Mouse (Mus musculus) erythroblast, adult 5-6 weeks (primary cell): ENCODE measurements around the gene Gm49425. TPM values are rescaled to one million over a fixed set of nuclear protein-coding genes. Genes with fewer than 3 reads are reported as not detected.

Experiments used
- ATAC-seq: replicated peaks from 2 replicates; pipeline ENCODE4 v1.8.0; 2016; ENCODE audit warnings: moderate number of reproducible peaks, mild to moderate bottlenecking, moderate TSS enrichment, inconsistent platforms; ENCODE audit not compliant: poor library complexity, low FRiP score, severe bottlenecking
- total RNA-seq, 2 experiments: library from RNA; stranded (forward) in 1 of 2; stranded (reverse) in 1 of 2; fragments of 150-400 nt in 1 of 2; fragments of 200-764, 138-1000 nt in 1 of 2; gene quantifications; 2 replicates each; pipeline versions ENCODE4 v1.2.3 to v1.2.4; 2015 to 2017; ENCODE audit warnings: low replicate concordance in 2 of 2

Gm49425 gene
- total RNA-seq, 2 experiments from 2014 or later: not detected

DNA sequence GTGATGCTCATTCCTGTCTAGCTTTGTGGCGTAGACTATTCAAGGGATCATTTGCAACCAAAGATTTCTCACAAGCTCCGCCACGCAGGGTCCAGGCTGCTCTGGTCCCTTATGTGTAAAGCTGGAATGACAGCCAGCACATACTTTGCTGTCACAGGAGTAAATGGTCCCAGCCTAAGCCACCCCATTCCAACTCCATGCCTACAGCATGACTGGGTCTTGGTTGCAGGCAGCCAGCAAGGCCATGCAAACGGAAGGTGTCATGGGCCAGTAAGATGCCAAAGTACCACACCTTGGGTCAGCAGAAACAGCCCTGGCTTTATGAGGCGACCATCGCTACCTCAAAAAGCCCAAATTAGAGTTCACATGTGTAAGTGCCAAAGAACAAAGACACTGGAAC lies 23.3 kb downstream of the Gm49425 start:
- no peak for ATAC-seq

DNA sequence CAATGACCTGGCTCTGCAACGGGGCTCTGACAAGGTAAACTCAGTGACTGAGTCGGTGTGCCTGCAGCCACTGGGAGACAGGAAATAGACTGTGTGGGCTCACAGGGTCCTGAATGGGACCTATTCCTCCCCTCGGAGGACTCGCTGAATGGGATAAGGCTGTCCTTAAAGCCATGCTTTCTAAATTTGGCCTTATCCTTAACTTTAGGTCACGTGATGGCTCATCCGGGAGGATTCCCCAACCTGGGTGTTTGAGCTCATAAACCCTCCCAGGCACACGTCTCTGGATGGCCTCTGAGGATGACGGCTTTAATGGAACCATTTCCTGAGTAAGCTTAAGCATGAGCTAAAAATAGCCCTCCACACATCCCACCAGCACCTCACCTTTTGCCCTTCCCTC lies 24.3 kb downstream of the Gm49425 start:
- no peak for ATAC-seq

- ATAC-seq: no peak
Measured at GRCm38 (mm10) chr15:101491431-101491830, 25.6 kb downstream of the Gm49425 start, which contains the start of gene Krt83. Gene Krt83 (minus strand): TSS chr15:101491512.

DNA sequence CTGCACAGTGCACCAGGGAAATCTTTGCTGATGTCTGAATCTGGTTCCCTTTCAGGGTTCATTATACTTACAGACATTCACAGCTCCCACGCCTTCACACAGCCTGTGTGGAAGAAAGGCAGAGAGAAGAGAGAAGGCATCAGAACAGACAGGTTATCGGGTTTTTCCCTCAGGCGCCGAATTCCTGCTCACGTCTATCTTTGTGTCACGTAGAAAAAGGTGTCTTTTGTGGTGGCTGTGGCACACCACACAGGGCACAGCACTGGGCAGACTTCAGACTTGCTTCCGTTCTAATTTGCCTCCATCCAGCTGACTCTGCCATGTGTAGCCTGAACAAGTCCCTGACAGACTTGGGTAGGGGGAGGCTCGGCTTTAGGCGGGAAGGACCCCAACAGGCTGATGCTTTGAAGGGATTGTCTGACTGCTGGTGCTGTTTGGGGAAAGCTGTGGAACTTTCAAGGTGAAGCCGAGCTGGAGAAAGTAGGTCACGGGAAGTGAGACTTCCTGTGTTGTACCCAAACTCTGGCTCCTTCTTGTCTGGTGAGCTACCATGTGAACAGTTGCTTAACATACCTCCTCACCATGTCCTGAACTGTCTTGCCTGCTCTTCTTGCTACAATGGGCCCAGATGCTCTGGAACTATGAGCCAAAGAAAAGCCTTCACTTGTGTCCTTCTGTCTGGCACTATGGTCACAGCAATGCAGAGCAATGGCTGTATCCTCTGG lies 31.0 kb downstream of the Gm49425 start:
- ATAC-seq: no peak

- ATAC-seq: no peak
Measured at GRCm38 (mm10) chr15:101484939-101485338, 32.1 kb downstream of the Gm49425 start.

DNA sequence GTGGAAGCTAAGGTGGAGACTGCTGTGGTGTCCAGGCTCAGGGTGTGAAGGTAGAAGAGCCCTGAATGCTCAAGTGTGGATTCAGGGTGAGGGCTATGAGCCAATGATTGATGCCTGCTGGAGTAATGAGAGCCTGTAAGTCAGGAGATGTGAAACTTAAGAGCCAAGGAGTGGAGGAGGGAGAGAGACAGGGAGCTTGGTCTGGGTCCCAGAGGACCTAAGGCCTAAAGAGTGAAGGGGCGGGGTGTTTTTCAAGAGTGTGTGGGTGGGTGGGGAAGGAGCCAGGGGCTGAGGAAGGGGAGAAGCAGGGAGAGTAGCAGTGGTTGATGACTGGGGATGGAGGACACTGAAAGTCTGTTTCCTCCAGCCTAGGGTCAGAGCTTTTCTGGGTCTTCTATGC lies 33.4 kb downstream of the Gm49425 start:
- no peak for ATAC-seq

DNA sequence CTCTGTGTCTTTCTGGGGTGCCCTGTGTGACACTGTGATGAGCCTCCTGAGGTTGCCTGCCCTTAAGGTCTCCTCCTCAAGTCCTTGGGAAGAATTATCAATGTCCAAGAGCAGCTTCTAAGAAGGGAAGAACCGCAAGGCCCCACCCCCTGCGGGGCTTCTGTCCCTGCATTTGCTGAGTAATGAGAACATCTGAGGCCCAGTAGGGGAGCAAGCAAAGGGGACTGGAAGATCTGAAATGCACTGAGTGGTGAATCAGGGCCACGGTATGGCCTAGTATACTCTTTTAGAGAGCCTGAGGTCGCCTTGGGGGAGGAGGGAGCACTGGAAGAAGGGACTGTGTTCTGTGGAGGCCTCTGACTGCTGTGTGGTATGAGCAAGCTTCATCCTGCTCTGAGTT lies 35.0 kb downstream of the Gm49425 start:
- ATAC-seq: no peak

DNA sequence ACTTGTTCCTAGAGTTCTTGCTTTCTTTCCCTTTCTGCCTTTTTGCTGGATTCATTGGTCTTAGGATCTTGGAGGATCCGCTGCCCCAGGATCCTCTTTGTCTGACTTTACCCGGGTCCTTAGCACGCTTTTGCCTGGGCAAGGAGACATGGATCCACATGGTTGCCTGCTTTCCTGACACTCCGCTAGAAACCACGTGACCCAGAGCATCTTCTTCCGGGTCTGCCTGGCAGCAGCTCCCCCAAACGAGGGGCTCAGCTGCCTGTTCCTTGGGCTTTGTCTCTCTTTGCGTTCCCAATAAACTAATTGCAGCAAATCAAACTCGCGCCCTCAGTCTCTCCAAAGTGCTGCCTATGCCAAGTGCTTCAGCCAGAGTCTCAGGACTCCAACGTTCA lies 37.4 kb downstream of the Gm49425 start:
- ATAC-seq: no peak

GRCm38 (mm10) chr15:101479007-101479665 lies 37.9 kb downstream of the Gm49425 start:
- ATAC-seq: no peak

DNA sequence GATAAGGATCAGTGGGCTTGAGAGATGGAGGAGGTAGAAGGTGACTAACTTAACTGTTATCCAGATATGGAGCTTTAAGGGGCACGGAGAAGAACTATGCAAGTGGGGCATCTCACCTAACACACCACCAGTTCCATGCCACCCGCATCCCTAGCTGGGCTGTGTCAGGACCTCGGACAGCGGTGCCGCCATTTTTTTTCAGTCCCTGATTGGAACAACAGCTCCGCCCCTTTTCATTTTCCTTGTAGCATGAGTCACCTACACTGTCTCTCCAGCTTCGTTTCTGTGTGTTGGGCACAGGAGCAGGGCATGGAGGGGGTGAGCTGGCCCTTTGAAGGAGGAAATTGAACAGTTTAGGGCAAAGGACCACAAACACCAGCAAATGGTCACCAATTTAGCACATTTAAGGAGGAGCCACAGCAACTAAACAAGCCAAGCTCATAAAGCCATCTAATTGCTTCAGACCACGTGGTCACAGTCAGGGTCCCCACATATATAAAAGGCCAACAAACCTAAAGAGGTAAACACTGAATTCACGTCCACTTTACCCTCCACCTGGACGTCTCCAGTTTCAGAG lies 44.0 kb downstream of the Gm49425 start, which contains the start of gene Krt86:
Gene Krt86 (plus strand): TSS at position 527 of the 577 bp plus-strand sequence.
- ATAC-seq: no peak

DNA sequence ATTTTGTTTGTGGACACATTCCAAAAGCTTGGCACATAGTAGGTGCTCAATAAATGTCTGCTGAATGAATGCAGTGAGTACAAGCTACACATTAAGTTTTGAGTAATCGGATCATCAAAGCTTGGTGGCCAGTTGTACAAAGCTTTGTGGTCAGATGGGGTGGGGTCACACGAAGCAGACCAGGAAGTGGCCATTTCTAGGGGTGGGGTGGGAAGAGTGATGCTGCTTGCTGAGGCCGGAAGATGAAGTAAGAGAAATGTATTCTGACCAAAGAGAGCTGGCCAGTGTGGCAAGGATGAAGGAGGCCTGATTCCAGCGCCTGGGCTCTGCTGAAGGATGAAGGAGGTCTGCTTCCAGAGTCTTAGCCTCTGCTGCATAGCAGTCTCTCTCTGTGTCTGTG lies 48.0 kb downstream of the Gm49425 start:
- ATAC-seq: no peak

Other genes with a start within 250 kb of the Gm49425 start
- gene Atg101, start 233.0 kb downstream of the Gm49425 start, total RNA-seq (2015; ENCODE audit: low replicate concordance): 7.9 and 14.2 TPM in 2 replicates
- gene Atg101, start 233.0 kb downstream of the Gm49425 start, total RNA-seq (2017; ENCODE audit: low replicate concordance): 13.0 and 14.1 TPM in 2 replicates
- not detected in 2 replicates for gene 6030408B16Rik, start 224.0 kb downstream of the Gm49425 start, total RNA-seq (2015; ENCODE audit: low replicate concordance)
- gene 6030408B16Rik, start 224.0 kb downstream of the Gm49425 start, total RNA-seq (2017; ENCODE audit: low replicate concordance): not detected in 2 replicates
- gene Krt80, start 147.1 kb downstream of the Gm49425 start, total RNA-seq (2015; ENCODE audit: low replicate concordance): 9.4 and 9.6 TPM in 2 replicates
- gene Krt80, start 147.1 kb downstream of the Gm49425 start, total RNA-seq (2017; ENCODE audit: low replicate concordance): 2.4 TPM in 2 replicates
- gene Krt7, start 106.2 kb downstream of the Gm49425 start, total RNA-seq (2015; ENCODE audit: low replicate concordance): not detected in 2 replicates
- gene Krt7, start 106.2 kb downstream of the Gm49425 start, total RNA-seq (2017; ENCODE audit: low replicate concordance): 1.2 and 5.6 TPM in 2 replicates
- not detected in 2 replicates for gene Krt87, start 78.5 kb downstream of the Gm49425 start, total RNA-seq (2015; ENCODE audit: low replicate concordance)
- not detected in 2 replicates for gene Krt87, start 78.5 kb downstream of the Gm49425 start, total RNA-seq (2017; ENCODE audit: low replicate concordance)
- gene Krt88, start 69.5 kb downstream of the Gm49425 start, total RNA-seq (2015; ENCODE audit: low replicate concordance): not detected in 2 replicates
- gene Krt88, start 69.5 kb downstream of the Gm49425 start, total RNA-seq (2017; ENCODE audit: low replicate concordance): not detected in 2 replicates
- gene Krt81, start 53.5 kb downstream of the Gm49425 start, total RNA-seq (2015; ENCODE audit: low replicate concordance): not detected in 2 replicates
- not detected in 2 replicates for gene Krt81, start 53.5 kb downstream of the Gm49425 start, total RNA-seq (2017; ENCODE audit: low replicate concordance)
- not detected in 2 replicates for gene Krt86, start 43.8 kb downstream of the Gm49425 start, total RNA-seq (2015; ENCODE audit: low replicate concordance)
- not detected in 2 replicates for gene Krt86, start 43.8 kb downstream of the Gm49425 start, total RNA-seq (2017; ENCODE audit: low replicate concordance)
- not detected in 2 replicates for gene Krt83, start 25.7 kb downstream of the Gm49425 start, total RNA-seq (2015; ENCODE audit: low replicate concordance)
- gene Krt83, start 25.7 kb downstream of the Gm49425 start, total RNA-seq (2017; ENCODE audit: low replicate concordance): 0.56 TPM in 1 of 2 replicates, not detected in the other
- gene Krt84, start 15.6 kb upstream of the Gm49425 start, total RNA-seq (2015; ENCODE audit: low replicate concordance): not detected in 2 replicates
- not detected in 2 replicates for gene Krt84, start 15.6 kb upstream of the Gm49425 start, total RNA-seq (2017; ENCODE audit: low replicate concordance)
- not detected in 2 replicates for gene Krt82, start 33.4 kb upstream of the Gm49425 start, total RNA-seq (2015; ENCODE audit: low replicate concordance)
- not detected in 2 replicates for gene Krt82, start 33.4 kb upstream of the Gm49425 start, total RNA-seq (2017; ENCODE audit: low replicate concordance)
- gene Krt90, start 45.7 kb upstream of the Gm49425 start, total RNA-seq (2015; ENCODE audit: low replicate concordance): not detected in 2 replicates
- gene Krt90, start 45.7 kb upstream of the Gm49425 start, total RNA-seq (2017; ENCODE audit: low replicate concordance): not detected in 2 replicates
- gene Krt75, start 56.6 kb upstream of the Gm49425 start, total RNA-seq (2015; ENCODE audit: low replicate concordance): not detected in 2 replicates
- gene Krt75, start 56.6 kb upstream of the Gm49425 start, total RNA-seq (2017; ENCODE audit: low replicate concordance): not detected in 2 replicates
- not detected in 2 replicates for gene Gm5414, start 110.9 kb upstream of the Gm49425 start, total RNA-seq (2015; ENCODE audit: low replicate concordance)
- gene Gm5414, start 110.9 kb upstream of the Gm49425 start, total RNA-seq (2017; ENCODE audit: low replicate concordance): not detected in 2 replicates
- gene Gm5478, start 130.1 kb upstream of the Gm49425 start, total RNA-seq (2015; ENCODE audit: low replicate concordance): not detected in 2 replicates
- not detected in 2 replicates for gene Gm5478, start 130.1 kb upstream of the Gm49425 start, total RNA-seq (2017; ENCODE audit: low replicate concordance)
- gene Krt6b, start 163.0 kb upstream of the Gm49425 start, total RNA-seq (2015; ENCODE audit: low replicate concordance): not detected in 2 replicates
- not detected in 2 replicates for gene Krt6b, start 163.0 kb upstream of the Gm49425 start, total RNA-seq (2017; ENCODE audit: low replicate concordance)
- not detected in 2 replicates for gene Krt6a, start 177.0 kb upstream of the Gm49425 start, total RNA-seq (2015; ENCODE audit: low replicate concordance)
- not detected in 2 replicates for gene Krt6a, start 177.0 kb upstream of the Gm49425 start, total RNA-seq (2017; ENCODE audit: low replicate concordance)
- gene Krt5, start 195.6 kb upstream of the Gm49425 start, total RNA-seq (2015; ENCODE audit: low replicate concordance): not detected in 2 replicates
- gene Krt5, start 195.6 kb upstream of the Gm49425 start, total RNA-seq (2017; ENCODE audit: low replicate concordance): not detected in 2 replicates
- not detected in 2 replicates for gene Krt71, start 225.8 kb upstream of the Gm49425 start, total RNA-seq (2015; ENCODE audit: low replicate concordance)
- gene Krt71, start 225.8 kb upstream of the Gm49425 start, total RNA-seq (2017; ENCODE audit: low replicate concordance): 0.14 TPM in 1 of 2 replicates, not detected in the other